Mouse (Mus musculus): ENCODE results near the gene Slc35f1.

Gene Slc35f1

GRCm38 (mm10) chr10:52690334-52690991 lies at the start of gene Slc35f1:
Slc35f1 (plus strand) TSS chr10:52690533.
- peak; percentile 42 for DNase-seq

GRCm38 (mm10) chr10:52671234-52671633 lies 19.1 kb upstream of the Slc35f1 start:
- no peak for DNase-seq

- peak; percentile 1 for DNase-seq
These were observed 829 bp downstream of the Slc35f1 start for GRCm38 (mm10) chr10:52690992-52691731.

DNA sequence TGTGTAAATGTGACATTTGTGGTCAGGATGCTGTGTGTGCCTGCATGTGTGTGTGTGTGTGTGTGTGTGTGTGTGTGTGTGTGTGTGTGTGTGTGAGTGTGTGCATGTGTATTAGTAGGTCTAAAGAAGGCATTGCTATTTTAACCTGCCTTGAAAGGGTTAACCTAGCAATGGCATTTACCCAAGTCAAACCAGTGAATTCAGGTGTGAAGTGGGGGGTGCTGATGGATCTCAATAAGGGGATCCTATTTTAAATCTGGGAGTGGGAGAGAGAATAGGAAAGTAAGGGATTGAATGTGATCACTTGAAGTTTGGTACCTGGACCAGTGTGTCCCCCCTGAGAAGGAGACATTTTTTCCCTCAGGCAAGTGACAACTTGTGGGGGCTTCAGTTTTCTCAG lies 13.4 kb downstream of the Slc35f1 start:
- no peak for DNase-seq

DNA sequence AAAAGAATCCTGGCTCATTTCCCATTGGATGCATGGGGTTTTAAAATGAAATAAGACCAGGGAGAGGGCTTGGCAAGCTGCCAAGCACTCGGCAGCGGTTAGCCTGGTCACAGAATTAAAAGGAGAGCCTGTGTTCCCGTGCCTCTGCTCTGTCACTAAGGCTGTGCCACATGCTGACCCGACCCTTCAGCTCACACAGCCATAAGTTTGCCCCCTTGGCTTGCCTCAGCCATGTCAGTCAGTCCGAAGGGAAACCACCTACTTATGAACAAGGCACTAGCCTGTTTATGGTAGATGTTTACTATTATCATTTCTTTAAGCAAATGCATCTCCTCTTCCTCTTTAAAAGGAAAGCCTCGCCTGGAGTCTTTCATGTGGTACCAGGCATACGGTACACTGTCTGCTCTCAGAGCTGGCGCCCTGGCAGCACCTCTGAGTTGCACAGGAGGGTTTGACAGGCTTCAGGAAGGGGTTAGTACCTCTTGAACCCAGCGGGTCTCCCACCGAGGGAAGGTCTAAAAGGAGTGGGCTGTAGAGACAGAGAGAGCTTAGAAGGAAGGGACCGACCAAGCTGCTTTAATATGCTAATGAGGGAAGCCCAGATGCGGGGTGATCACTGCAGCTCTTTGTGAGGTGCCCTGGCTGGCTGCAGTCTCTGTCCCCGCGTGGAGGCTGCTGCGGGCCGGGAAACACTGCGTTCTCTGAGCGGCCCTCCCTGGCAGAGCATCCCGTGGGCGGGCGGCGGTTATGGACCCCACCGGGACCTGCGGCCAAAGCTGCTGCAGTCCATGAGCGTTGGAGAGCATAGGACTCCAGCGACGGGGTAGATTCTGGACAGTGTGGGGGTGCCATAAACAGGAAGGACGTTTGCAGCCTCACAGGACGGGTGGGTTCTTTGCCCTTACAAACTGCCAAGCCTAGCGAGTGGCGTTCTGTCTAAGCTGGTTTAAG lies 14.0 kb downstream of the Slc35f1 start:
- peak; percentile 3 for DNase-seq

DNA sequence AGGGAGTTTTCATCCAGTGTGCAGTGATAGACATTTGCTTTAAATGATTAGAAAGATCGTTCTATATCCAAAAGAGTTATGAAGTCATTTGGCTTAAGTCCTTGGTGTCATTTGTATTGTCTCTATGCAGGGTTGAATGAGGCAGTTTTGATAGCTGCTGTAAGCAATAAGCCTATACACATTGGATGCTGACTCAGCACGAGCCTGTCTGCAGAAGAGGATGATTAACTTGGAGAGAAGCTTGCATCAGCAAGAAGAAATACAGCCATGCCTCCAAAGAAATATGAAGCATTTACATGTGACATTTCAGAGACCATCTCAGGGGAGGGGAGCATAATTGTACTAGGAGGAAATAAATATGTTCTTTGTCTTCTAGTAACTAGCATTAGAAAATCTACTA lies 19.1 kb downstream of the Slc35f1 start:
- no peak for DNase-seq

DNA sequence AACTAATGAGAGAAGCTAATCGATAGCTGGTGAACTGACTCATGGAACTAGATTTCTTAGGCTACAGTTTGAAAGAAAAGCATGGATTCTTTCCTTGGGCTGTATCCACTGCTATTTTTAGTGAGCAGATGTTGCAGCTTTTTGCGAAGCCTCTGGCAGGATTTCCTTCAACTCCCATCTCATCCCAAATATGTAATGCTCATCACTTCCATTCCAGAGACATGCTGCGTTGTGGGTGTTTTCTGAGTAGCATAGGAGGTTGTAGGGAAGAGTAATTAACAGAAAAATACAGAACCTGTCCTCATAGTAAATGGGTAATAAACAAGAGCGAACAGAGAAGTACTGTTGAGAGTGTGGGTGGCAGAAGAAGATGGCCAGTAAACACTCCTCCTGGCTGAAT lies 21.8 kb downstream of the Slc35f1 start:
- no peak for DNase-seq

DNA sequence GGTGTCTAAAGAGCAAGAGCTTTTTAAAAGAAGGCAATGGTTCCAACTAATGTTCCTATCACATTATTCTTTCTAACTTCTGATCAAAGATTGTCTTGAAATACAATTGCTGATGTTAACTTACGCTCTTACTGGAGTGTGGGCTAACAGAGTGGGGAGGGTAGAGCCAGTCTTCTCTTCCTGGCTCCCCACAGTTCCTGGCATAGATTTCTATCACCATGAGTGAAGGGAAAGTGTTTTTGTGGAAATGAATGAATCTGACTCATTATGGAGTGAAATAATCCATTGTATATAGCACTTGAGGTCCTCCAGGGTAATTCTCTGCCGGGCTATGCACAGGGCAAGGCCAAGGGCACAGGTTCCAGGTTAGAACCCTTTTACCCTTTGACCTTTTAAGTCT lies 24.2 kb downstream of the Slc35f1 start:
- DNase-seq = no peak

- no peak for DNase-seq
These were observed 24.8 kb downstream of the Slc35f1 start for GRCm38 (mm10) chr10:52715146-52715545.

- no peak for DNase-seq
These were observed 28.0 kb downstream of the Slc35f1 start for GRCm38 (mm10) chr10:52718199-52718917.

- no peak for DNase-seq
These were observed 36.3 kb downstream of the Slc35f1 start for GRCm38 (mm10) chr10:52726674-52727073.

DNA sequence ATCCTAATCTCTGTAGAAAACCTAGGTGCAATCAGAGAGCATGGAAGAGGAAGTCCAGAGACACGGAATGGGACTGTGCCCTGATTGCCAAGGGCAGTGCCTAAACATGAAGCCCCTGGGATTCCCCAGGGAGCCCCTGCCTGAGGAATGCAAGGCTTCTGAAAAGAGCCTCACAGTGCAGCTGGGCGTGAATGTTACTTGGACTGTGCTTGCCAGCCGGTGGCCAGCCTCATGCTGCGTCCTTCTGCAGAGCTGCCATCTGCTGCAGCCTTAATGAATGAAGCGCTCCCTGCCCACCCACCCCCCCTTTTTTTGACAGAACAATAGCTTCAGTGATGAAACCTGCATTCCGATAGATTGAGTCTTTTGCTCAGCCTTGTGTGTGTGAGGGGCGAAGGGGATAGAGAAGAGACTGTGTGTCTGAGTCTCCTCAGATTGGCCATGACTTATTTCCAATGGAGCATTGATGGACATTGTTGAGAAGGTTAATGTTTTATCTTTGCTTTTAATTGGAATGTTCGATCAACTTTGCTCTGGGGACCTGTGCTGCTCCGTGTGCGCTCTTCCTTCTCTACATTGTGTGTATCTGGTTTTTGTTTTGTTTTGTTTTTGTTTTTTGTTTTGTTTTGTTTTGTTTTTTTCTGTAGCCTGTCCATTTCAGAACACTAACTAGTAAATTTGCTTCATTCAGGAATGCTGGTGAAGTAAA lies 52.5 kb downstream of the Slc35f1 start:
- DNase-seq = no peak

- no peak for DNase-seq
These were observed 53.5 kb downstream of the Slc35f1 start for GRCm38 (mm10) chr10:52743831-52744230.

DNA sequence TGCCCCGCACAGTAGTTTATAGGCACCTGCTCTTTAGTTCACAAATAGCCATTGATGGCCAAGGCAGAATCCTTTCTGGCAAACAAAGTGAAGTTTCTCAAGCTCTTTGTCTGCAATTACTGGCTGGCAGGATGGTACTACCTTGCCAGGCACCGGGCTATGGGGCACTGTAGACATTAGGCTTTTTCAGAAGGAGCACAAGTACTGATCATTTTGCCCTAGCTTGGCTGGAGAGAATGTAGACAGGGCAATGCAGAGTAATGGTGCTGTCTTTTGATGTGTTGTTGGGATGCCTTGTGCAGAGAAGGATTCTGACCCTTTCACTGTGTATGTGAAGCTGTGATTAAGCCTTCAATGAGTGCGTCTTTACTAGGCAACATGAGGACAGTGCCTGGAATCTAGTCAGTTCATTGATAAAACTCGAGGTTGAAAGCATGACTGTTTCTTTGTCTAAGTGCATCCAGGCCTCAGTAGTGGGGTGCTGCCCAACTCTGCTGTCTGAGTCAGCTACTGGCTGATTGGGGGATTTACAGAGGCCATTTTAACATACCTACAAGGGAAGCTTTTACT lies 57.8 kb downstream of the Slc35f1 start:
- DNase-seq = no peak

DNA sequence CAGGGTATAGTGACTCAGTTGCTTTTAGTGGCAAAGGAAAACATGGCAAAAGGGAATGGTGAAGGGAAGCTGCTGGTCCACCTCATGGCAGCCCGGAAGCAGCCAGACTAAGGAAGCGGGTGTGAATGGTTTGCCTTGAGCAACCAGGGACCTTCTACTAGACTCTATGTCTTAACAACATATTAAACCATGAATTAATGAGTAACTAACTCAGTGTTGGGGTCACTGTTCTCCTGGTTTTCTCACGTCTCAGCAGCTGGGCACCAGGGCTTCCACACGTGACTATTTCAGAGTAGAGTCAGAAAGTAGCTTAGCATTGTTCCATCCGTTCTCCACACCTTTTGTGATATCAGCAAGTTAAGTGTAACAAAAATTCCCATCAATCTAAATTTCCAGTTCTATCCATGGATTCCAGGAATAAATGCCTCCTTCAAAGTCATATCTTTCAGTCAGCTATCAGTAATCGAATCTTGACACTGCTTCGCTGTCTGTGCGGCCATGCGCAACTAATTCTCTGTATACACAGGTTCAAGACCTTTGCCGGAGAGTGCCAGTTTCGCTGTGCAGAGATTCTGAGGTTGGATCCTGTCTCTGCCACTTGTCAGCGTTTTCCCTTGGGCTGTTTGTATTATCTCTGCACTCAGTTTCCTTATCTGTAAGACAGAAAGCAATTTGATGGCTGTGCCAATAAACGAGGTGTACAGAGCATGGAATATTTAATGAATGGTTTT lies 65.8 kb downstream of the Slc35f1 start:
- no peak for DNase-seq

GRCm38 (mm10) chr10:52757496-52758260 lies 67.3 kb downstream of the Slc35f1 start:
- DNase-seq = no peak

GRCm38 (mm10) chr10:52758589-52758988 lies 68.3 kb downstream of the Slc35f1 start:
- DNase-seq = peak; percentile 15

DNA sequence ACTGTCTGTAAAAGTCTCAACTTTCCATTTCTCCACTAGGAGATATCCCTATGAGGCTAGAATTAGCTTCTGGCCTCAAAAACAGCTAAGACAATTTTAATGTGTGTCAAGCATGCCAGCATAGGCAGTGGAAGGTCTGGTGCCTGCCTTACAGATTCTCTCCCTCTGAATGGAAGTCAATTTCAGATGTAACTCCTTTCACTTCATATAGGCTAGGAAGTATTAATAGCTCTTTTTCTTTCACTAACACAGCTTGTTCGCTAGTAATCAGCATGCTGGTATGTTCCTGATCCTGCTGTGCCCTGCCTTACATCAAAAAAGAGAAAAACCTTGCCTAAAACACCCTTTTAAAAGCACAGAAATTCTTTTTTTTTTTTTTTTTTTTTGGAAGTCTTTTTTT lies 70.2 kb downstream of the Slc35f1 start:
- DNase-seq = no peak

DNA sequence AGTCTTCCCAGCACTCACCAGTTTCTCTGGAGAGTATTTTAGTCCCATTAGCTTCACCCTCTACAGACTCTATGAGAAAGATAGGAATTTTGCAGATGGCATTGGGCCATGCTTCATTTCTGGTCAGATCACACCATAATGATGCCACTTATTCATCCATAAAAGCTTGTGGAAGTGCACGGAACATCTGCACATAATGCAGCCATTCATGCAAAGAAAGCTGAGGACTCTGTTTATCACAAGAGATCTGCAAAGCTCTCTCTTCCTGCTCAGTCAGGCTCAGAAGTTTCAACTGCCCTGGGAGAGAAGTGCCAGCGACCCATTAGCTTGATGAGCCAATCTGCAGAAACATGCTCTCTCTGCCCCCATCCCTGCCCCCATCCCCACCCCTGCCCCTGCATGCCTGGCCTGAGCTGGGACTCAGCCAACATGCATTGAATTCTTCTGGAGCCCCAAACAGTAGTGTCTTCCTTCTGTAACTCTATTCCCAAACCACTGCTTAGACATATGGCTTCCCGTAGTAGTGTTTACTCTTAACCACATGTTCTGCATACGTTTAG lies 89.7 kb downstream of the Slc35f1 start:
- DNase-seq = no peak

- DNase-seq = no peak
These were observed 96.7 kb downstream of the Slc35f1 start for GRCm38 (mm10) chr10:52787075-52787474.

Measured in lung, postnatal 10 days (tissue).